Mouse (Mus musculus) kidney, adult 8-10 months (tissue): ENCODE results near the gene Aebp1.

Experiments used
- DNase-seq, 2 experiments: peaks; one replicate each; pipeline ENCODE4 v3.0.0; 2022

The Aebp1 gene

DNA sequence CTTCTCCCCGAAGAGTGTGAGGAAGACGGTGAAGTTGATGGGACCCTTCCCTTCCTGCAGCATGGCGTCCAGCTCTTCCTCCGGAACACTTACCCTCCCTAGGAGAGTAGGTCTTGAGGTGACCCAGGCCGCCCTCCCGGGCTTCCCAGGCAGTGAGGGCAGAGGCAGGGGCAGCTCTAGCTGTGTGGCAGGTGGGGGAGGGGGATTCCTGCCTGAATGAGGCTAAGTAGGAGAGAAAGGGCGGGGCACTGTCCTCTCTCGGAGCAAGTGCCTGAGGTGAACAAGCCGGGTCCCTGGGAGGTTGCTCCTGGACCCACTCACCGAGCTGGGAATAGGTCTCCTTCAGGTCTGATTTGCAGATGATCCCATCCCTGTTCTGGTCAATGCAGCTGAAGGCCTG, 36.1 kb downstream of the Aebp1 start:
- DNase-seq, result no peak

DNA sequence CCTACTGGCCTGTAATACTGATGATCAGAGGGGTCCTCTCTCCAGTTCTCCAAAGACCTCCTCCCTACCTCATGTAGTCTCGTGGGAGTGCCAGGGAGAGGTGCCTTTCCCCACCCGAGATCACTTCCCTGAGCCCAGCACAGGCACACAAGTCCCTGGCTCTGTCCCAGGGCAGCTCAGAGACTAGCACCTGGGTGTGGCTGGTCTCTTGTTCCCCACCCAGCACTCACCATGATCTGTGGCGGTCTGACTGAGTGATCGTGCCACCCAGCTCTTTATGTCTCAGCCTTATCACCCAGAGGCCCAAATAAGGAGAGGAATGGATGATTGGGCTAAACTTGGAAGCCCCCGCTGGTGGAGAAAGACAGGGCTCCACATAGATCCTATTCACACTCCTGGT, 36.8 kb downstream of the Aebp1 start, which contains the start of gene Myl7:
TSS of gene Myl7 (minus strand) at position 252 of the 400 bp plus-strand sequence.
- DNase-seq, result no peak

DNA sequence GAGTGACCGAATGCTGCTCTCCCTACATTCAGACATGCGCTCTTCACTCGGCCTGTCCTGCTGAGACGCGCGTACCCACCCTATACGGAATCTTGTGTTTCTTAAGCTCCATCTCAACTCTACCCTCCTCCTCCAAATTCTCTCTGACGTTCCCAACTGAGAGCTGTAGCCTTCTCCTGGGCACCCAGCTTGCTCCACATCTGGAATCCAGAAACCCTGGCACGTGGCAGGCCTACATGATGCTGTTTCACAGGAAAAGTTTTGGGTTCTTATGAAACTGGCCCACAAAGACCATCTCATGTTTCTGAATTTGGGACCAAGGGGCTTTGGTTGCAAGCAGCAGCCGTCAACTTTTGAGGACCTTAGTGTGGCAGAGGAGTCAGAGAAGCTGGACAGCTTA, 37.5 kb downstream of the Aebp1 start:
- DNase-seq, result no peak

DNA sequence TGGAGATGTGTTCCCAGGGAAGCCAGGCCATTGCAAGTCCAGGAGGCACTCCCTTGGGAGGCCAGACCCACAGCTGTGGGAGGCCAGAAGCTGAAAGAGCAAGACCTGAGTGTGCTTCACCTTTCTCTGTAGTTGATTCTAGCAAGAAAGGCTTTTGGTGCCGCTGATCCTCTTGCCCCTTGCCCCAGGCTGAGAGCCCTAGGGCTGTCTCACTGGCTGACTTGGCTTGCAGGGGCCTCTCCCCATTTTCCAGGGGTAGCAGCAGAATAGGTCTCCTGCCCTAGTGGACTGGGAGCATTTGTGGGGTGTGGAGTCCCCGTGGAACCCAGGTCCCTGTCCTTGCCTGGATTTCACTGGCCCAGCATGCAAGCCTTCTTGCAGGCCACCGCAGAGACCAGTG, 39.6 kb downstream of the Aebp1 start:
- no peak for DNase-seq

DNA sequence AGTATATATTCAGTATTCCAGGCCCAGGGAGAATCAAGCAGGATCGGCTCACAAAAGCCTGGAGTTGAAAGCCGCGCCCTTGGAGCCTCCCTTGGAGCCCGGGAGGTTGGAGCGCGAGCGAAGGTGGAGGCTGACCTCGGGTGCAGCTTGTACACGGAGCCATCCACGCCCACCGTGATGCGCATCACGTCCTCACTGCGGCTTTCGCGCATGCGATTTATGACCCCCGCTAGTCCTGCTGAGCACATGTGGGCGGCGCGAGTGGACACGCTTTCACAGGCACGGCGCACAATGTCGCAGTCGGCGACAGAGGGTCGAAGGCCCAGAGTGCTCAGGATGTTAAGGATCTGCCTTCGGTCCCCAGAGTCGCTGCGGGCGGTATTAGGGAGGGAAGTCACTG, 40.2 kb downstream of the Aebp1 start:
- no peak for DNase-seq

DNA sequence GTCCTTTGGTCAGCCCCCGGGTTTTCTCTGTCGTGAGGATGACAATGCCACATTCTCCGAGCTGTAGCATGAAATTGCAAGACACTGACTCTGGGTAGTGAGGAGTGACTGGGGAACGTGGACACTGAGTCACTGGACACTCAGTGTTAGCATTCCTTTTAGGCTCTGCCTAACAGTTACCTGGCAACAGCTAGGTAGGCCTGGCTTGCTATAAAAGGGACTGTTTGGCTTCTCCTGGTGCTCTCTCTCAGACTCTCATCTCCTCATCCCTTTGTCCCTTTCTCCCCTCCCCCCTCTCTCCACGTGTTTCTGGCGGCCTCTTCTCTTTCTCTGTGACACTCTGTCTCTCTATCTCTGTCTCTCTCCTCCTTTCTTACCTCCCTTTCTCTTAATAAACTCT, 40.6 kb downstream of the Aebp1 start:
- no peak for DNase-seq

DNA sequence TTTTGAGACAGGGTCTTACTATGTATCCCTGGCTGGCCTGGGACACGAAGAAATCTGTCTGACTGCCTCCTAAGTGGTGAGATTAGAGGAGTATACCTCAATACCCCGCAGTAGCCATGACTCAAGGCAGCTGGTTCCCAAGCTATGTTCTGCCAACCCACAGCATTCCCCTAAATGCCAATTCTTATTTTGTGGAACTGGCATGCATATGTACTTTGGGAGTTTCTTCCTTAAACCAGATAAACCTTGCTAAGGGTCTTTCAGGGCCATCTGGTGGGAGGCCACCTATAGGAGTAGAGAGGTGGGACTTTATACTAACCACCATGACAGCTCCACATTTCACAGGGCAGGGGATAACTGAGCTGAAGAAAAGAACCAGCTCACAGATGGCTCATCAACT, 42.1 kb downstream of the Aebp1 start:
- no peak for DNase-seq

DNA sequence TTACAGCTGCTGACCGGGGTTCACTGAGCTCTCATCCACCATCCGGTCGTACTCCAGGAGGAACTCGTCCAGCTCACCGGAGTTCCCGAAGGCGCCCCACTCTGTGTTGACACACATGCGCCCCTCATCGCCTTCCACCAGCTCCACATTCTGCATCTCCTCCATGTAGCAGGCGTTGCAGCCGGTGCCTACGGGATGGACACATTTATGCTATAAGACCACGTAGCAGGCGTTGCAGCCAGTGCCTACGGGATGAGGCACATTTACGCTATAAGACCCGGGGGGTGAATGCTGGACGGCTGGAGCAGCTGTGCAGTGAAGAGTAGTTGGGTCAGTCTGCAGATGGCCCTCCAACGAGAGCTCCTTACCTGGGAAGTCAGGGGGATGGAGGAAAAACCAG, 42.6 kb downstream of the Aebp1 start:
- no peak for DNase-seq

DNA sequence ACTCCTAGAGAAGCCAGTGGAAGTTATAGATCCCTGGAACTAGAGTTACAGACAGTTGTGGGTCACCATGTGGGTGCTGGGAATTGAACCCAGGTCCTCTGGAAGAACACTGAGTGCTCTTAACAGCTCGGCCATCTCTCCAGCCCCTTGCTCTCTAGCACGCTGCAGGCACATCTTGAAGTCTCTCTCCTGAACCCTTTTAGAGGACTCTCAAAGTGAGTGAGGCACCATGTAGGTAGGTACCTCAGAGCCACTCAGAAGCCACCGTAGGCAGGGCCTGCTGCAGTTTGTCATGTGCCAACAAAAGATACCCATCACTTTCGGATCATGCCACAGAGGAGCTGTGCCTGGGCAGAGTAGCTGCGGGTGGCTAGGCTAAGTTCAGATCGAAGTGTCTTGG, 43.1 kb downstream of the Aebp1 start:
- no peak for DNase-seq

DNA sequence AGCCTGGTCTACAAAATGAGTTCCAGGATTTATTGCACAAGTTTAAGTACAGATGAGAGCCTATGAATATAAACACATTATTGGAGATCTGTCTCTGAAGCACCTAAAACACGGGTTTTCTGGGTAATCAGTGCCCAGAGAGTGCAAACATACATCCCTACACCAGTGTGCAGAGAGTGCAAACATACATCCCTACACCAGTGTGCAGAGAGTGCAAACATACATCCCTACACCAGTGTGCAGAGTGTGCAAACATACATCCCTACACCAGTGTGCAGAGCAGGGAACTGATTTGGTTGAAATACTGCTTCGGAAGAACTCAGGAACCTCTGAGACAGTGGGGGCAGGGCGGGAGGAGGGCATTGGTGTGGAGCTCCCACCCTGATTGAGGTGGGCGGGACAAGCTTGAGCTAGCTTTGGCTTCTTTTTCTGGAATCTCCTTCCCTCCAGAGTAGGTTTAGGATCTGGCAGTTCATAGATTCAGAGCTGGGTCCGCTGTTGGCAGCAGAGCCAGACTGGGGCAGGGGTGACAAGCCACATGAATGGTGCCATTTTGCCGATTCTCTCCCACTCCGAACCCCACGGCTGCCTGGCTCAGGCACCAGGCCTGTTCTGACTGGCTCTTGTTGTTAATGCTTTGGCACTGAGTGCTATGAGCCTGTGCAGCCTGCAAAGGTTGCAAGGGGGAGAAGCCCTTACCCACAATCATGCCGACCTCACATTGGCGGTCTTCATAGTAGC, 44.2 kb downstream of the Aebp1 start:
- DNase-seq, result no peak

DNA sequence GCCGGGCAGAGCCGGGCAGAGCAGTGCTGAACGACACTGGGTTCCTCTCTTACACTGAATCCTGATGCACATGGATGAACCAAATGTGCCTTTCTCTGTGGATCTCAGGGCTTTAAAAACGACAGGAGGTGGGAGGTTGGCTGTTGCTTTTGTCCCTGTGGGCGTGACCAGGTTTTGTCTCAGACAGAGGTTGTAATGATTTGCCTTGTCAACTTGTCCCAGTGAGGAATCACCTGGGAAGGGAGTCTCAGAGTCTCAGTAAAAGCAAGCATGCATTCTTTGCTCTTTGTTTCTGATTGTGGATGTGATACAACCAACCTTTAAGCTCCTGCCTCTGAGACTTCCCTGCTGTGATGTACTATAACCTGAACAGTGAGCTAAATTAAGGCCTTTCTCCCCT, 45.3 kb downstream of the Aebp1 start:
- DNase-seq, result no peak

DNA sequence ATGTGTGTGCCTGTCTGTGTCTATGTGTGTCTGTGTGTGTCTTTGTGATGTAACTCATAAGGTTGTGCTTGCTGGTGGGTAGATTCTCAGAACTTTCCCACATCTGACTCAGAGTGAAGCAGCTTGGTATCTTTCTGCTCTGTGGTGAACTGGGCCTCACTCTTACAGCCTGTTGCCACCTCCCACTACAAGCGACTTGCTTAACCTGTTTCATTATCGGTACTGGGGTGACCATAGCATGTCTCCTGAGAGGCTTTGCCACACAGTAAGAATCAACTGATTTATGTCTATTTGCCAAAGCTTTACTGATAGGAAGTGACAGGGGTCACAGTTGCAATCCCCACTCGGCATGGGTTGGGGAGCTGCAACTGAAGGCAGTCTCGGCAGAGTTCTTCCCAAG, 46.9 kb downstream of the Aebp1 start:
- no peak for DNase-seq

DNA sequence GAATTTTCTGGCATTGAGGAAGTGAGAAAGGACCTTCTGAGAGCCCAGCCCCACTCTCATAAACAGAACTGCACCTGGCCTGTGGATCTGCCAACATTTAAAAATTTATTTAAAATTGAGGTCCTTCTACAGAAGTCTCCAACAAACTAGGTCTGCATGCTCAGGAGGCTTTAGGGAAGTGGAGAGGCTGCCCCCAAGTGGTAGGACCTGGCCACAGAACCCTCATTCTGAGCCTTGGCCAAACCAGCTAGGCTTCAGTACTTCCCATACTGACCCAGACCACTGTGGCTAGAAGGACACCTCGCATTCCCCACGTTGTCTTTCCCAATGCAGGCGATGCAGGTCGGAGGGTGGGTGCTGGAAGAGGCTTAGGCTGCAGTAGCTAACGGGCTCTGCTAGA, 50.9 kb downstream of the Aebp1 start:
- peak in 1 of 2 experiments; percentile 59 for DNase-seq

DNA sequence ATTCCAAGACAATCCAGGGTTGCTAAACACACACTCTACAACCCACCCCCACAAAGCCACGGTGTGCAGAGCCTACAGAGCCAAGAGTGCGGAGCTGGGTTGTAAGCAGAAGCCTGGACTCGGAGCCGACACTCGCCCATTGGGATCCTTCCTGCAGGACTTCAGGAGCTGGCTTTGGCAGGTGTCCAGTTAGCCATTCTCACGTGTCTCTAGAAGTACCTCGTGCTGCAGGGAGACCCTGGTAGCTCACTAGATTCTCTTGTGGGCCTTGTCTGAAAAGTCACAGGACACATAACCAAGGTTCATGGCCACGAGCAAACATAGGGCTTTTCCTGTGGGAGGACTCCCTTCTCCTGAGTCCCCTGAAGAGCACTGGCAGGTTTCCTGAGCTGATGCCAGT, 51.5 kb downstream of the Aebp1 start:
- no peak for DNase-seq

DNA sequence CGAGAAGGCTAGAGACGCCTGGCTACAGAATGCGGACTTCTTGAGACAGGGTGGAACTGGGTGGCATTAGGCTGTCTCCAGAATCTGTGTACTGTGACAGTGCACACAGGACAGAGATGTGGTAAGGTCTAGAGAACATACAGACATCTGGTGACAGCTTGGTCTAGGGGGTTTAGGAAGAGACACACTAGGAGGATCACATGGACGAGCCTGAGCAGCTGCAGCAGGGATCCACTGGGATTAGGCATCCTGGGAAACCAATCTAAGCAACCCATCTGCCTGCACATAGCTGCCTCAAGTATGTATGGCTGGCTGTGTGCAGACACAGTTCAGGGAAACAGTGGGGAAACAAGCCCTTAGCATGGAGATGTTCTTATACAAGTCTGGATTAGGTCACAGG, 52.2 kb downstream of the Aebp1 start:
- DNase-seq, result no peak

DNA sequence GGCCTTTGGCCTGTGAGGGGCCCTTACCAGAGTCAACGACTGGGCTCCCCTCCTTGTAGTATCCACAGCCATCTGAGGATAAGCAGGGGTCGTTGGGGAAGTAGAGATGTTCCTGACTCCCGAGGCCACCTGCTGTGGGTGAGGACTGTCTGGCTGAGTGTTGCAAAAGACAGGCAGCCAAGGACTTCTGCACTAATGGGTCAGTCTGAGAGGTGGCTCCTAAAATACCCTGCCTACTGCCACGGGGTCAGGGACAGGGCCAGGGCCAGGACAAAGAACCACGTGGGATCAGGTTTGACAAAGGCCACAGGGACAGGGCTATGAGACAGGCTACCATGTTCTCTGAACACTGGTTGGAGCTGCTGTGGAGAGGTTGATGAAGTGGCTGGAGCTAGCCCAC, 53.2 kb downstream of the Aebp1 start:
- DNase-seq, result no peak

DNA sequence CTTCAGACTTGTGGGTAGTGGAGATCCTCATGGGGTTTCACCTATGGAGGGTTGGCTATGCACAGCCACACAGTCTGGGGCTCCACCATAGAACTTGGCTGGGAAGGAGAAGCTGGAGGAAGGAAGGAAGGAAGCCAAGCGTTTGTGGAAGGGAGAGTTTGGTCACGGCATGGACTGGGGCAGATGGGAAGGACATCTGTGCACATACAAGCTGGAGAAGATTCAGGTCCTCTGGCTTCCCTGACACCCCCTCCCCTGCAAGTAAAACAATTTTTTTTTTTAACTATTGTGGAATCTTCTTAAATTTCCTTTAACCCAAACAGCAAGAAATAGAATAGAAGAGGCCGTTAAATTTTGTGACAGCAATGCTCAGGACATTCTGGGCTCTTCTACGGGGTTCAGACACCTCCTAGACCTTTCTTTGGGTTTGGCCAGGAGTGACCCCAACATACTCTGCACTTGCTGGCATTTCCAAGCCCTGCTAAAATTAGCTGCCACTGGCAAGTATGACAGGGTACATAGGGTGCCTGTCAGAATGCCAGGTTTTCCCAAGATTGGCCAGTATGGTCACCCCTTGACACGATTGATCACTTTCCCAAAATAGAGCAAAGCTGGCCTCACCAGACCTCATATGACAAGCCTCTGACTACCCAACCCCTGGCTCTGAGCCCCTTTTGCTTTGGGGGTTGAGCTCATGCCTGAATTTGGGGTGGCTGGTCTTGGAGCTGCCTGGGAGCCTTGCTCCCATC, 53.9 kb downstream of the Aebp1 start:
- no peak for DNase-seq

DNA sequence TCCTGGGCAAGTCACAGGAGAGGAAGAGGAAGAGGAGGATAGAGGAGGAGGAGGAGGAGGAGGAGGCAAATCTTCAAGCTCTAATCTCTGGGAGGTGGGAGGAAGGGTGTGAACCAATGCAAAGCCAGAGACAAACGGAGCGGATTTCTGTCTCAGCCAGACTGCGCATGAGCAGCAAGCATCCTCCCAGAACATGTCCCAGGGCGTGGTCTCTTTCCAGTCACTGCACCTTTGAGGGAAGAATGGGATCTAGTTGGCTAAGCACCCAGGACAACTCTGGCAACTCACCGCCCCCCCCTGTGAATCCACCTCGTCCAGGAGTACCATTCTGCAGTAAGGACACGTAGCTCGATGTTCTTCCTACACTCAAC, 54.4 kb downstream of the Aebp1 start:
- DNase-seq, result no peak

DNA sequence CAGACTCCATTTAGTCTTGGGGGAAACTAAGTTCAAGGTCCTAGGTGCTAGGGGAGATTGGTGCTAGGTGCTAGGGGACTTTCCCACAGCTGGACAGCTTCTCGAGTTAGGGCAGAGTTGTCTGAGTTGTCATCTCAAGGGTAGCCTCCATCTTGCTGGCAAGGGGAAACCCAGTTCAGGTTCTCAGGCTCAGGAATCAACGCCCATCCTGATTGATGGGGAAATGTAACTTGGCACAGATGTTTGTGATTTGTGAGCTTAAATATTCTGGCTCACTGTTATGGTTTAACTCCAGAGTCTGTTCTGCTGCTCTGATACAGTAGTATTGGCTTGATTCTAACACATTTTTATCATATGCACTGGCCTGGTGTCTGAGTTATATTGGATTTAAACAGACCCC, 56.4 kb downstream of the Aebp1 start:
- DNase-seq, result no peak

DNA sequence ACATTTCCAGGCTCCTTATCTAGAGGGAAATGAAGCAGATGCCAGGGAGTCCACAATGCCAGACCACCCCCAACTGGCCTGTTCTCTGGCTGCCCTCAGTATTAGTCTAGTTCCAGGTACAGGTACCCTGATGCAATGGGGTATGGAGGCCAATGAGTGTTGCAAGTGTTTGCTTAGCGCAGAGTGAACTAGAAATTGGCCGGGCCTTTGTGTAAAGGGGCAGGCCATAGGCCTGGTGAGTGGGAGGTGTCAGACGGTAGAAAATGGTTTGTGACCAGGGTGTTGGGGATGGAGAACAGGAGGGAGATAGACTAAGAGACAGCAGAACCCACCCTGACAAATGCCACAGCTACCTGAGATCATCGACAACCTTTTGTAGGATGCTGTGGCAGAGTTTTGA, 57.9 kb downstream of the Aebp1 start:
- DNase-seq, result no peak

DNA sequence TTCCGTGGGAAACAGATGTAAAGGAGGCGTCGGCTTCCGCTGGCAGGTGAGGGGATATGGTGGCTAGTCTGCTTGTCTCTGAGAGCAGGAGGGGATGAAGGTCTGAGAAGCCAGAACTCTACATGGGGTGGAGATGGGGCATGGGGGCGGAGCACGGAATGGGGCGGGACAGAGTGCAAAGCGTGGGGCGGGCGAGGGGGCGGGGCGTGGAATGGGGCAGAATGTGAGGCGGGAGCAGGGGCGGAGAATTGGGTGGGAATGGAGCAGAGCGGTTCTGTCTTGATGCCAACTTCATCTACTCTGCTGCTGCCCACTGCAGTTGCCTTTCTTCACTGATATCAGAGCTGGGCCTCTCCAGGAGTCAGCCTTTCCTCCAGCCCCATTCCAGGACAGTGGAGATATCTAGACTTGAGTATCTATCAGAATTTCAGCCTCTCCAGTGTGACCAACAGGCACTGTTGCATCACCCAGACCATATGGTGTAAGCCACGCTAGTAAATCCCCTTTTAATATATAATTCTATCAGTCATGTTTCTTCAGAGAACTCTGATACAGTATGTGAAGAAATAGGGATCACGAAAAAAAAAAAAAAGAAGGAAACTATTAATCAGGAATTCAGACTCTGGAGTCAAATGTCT, 58.7 kb downstream of the Aebp1 start:
- no peak for DNase-seq
